Mouse (Mus musculus): ENCODE data around the gene Xpo6. TPM values are rescaled to one million over a fixed set of nuclear protein-coding genes. Genes with fewer than 3 reads are reported as not detected.

Gene Xpo6
- polyA plus RNA-seq, 1 experiment, result 235 TPM

DNA sequence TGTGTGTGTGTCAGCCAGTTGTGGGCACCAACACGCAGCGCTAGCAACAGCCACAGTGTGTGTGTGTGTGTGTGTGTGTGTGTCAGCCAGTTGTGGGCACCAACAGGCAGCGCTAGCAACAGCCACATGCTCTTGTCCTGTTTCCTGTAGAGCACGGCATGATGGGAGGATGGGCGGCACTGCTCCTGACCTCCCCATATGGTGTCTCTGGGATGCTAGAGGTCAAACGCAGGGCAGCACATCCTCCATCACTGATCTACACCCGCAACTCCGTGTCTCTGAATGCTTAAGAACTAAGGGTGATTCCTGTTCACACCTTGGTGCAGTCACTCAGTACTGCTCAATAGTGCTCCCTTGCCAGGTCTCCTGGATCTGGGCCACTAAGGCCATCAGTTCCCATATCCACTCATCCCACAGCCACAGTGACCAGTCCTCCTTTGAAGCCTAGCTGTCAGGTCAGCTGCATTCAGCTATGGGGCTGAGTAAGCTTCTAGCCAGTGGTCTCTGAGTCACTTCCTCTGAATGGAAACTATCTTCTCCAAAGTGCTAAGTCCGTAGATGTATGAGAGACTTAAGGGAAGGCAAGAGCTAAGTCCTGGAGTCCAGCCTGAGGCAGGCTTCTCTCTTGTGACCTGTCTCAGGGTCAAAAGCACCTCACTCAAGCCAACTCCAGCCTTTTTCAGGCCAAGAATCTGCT lies 102.9 kb downstream of the Xpo6 start:
- TF ChIP-seq CTCF (IDR thresholded peaks at IDR 0.05; ENCODE audit: extremely low read depth, insufficient read depth, insufficient read length, insufficient replicate concordance) (no peak), POLR2A (IDR thresholded peaks at IDR 0.05; ENCODE audit: low read depth, low read length) (no peak)

DNA sequence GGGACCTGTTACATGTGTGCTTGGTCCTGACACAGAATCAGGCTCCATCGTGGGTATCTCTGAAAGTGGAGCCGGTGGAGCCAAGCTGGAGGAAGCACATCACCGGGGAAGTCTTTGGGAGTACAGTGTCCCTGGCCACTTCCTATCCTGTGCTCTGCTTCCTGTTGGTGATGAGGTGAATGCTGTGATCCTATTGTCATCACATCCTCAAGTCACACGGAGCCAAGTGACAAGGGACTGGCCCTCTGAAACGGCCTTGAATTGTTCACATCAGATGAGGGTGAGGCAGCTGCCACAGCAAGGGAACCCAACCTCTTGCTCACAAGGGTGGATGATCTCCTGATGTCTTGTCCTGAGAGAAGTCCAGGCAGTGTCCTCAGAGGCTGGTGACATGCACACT lies 103.7 kb downstream of the Xpo6 start:
- Histone ChIP-seq H3K27ac (ENCODE audit: insufficient read depth, low read length) (no peak overlapping the region), H3K36me3 (ENCODE audit: control insufficient read depth, insufficient read depth, low read length) (peaks cover 10% of the 10 kb centered on the region), H3K4me3 (ENCODE audit: extremely low read depth, insufficient read depth, insufficient read length) (no peak overlapping the region), H3K4me1 (ENCODE audit: control insufficient read depth, insufficient read depth, insufficient read length) (no peaks in the 10 kb centered on the region), H3K27me3 (ENCODE audit: control insufficient read depth, insufficient read depth, low read length) (no peaks in the 10 kb centered on the region)
- TF ChIP-seq POLR2A (IDR thresholded peaks at IDR 0.05; ENCODE audit: low read depth, low read length), result no peak
- TF ChIP-seq CTCF (IDR thresholded peaks at IDR 0.05; ENCODE audit: extremely low read depth, insufficient read depth, insufficient read length, insufficient replicate concordance), result no peak
- DNase-seq (ENCODE audit: low read depth in 1 of 2, low spot score in 2 of 2), result no peak
- WGBS, result 68% methylated on average over 5 of the region's 5 CpGs

More for the DNA sequence above, 102.9 kb downstream of the Xpo6 start:
- H3K4me3 ChIP-seq (ENCODE audit: extremely low read depth, insufficient read depth, insufficient read length), result no peak overlapping the region
- H3K27ac ChIP-seq (ENCODE audit: insufficient read depth, low read length), result no peak overlapping the region; the same call in 1 of the 2 replicates
- no peaks in the 10 kb centered on the region for H3K4me1 ChIP-seq (ENCODE audit: control insufficient read depth, insufficient read depth, insufficient read length)
- H3K36me3 ChIP-seq (ENCODE audit: control insufficient read depth, insufficient read depth, low read length), result peaks cover 17% of the 10 kb centered on the region
- H3K27me3 ChIP-seq (ENCODE audit: control insufficient read depth, insufficient read depth, low read length), result no peaks in the 10 kb centered on the region
- DNase-seq (ENCODE audit: low read depth in 1 of 2, low spot score in 2 of 2), result no peak
- WGBS, result 62% methylated on average over 7 of the region's 9 CpGs

DNA sequence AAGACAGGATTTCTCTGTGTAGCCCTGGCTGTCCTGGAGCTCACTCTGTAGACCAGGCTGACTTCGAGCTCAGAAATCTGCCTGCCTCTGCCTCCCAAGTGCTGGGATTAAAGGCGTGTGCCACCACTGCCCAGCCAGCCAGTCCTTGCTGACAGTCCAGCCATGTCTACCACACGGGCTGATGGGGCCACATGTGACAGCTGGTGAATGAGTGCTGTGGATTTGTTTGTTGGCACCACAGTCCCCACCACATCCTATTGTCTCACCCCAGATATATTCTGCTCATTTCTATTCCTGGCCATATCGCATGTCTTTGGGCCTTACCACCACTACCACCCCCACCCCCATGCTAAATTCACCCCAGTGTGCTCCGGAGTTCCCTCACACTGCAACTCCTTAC lies 105.6 kb downstream of the Xpo6 start:
- 0 out of 2 replicates have a peak, but pooled peaks cover 1% of the 10 kb centered on the region for H3K36me3 ChIP-seq (ENCODE audit: control insufficient read depth, insufficient read depth, low read length)
- no peak for DNase-seq (ENCODE audit: low read depth in 1 of 2, low spot score in 2 of 2)
- H3K27ac ChIP-seq (ENCODE audit: insufficient read depth, low read length), result no peak overlapping the region
- H3K27me3 ChIP-seq (ENCODE audit: control insufficient read depth, insufficient read depth, low read length), result no peaks in the 10 kb centered on the region
- no peaks in the 10 kb centered on the region for H3K4me1 ChIP-seq (ENCODE audit: control insufficient read depth, insufficient read depth, insufficient read length)
- no peak overlapping the region for H3K4me3 ChIP-seq (ENCODE audit: extremely low read depth, insufficient read depth, insufficient read length)
- 61% methylated on average over 5 of the region's 5 CpGs for WGBS
- TF ChIP-seq POLR2A (IDR thresholded peaks at IDR 0.05; ENCODE audit: low read depth, low read length), result no peak
- TF ChIP-seq CTCF (IDR thresholded peaks at IDR 0.05; ENCODE audit: extremely low read depth, insufficient read depth, insufficient read length, insufficient replicate concordance), result no peak

DNA sequence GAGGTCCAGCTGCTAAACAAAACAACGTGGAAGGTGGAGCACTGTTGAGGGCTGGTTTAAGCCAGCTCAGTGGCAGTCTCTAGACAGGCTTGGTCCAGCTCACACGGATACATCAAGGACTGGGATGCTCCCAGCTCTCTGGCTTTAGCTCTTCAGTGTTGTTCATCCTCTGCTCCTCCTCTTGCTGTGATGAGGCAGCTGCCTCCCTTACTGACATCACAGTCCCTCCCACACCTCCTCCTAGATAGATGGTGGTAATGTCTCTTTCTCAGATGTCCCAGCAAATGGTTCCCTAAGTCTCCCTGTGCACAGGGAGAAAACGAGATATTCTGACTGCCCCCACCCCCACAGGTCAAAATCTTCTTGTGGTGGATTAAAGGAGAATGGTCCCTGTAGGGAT lies 107.1 kb downstream of the Xpo6 start:
- 56% methylated on average over 3 of the region's 3 CpGs for WGBS
- no peaks in the 10 kb centered on the region for H3K36me3 ChIP-seq (ENCODE audit: control insufficient read depth, insufficient read depth, low read length)
- no peak overlapping the region for H3K4me3 ChIP-seq (ENCODE audit: extremely low read depth, insufficient read depth, insufficient read length)
- H3K4me1 ChIP-seq (ENCODE audit: control insufficient read depth, insufficient read depth, insufficient read length), result no peaks in the 10 kb centered on the region
- H3K27me3 ChIP-seq (ENCODE audit: control insufficient read depth, insufficient read depth, low read length), result no peaks in the 10 kb centered on the region
- TF ChIP-seq CTCF (IDR thresholded peaks at IDR 0.05; ENCODE audit: extremely low read depth, insufficient read depth, insufficient read length, insufficient replicate concordance) (no peak), POLR2A (IDR thresholded peaks at IDR 0.05; ENCODE audit: low read depth, low read length) (no peak)
- DNase-seq (ENCODE audit: low read depth in 1 of 2, low spot score in 2 of 2), result no peak
- H3K27ac ChIP-seq (ENCODE audit: insufficient read depth, low read length), result no peak overlapping the region

DNA sequence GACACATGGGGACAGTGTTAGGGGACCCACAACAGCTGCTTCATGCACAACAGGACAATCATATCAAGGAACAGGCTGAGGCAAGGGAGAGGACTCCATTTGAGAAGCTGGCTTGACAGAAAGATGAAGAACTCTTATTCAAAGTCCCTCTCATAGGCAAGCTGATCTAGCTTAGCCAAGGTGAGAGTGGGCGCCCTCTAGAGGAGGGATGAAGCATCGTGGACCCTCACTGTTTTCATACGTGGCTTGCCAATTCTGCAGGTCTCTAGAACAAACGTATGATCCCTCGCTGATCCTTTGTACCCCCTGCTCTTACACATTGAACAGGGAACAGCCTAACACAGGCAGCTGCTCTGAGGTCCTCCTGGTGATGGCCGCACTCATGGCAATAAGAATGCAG lies 110.5 kb downstream of the Xpo6 start:
- Histone ChIP-seq H3K4me3 (ENCODE audit: extremely low read depth, insufficient read depth, insufficient read length) (no peak overlapping the region), H3K4me1 (ENCODE audit: control insufficient read depth, insufficient read depth, insufficient read length) (no peaks in the 10 kb centered on the region), H3K27me3 (ENCODE audit: control insufficient read depth, insufficient read depth, low read length) (no peaks in the 10 kb centered on the region), H3K27ac (ENCODE audit: insufficient read depth, low read length) (no peak overlapping the region), H3K36me3 (ENCODE audit: control insufficient read depth, insufficient read depth, low read length) (no peaks in the 10 kb centered on the region)
- peak; percentile 25 to 51 for DNase-seq (ENCODE audit: low read depth in 1 of 2, low spot score in 2 of 2)
- TF ChIP-seq CTCF (IDR thresholded peaks at IDR 0.05; ENCODE audit: extremely low read depth, insufficient read depth, insufficient read length, insufficient replicate concordance), result peak; percentile 72; the same call in 1 of the 2 replicates
- TF ChIP-seq POLR2A (IDR thresholded peaks at IDR 0.05; ENCODE audit: low read depth, low read length), result no peak
- WGBS, result 13% methylated on average over 6 of the region's 6 CpGs

DNA sequence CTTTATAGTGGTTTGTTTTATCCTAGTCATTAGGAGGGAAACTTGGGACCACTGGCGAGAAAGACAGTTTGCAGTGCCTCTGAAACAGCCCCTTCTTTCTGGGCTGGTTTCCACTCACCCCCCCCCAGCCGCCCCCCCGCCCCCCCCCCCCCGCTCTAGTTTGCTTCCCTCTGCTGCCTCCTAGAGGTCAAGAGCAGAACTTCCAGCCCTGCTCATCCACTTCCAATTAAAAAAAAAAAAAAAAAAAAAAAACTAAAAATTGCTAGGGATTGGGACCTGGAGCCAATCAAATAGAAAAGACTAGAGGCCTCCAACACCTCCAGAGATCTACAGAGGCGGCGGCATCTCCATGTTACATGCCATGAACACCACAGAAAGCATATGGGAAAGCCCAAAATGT lies 112.1 kb downstream of the Xpo6 start:
- Histone ChIP-seq H3K4me3 (ENCODE audit: extremely low read depth, insufficient read depth, insufficient read length) (no peak overlapping the region), H3K27ac (ENCODE audit: insufficient read depth, low read length) (no peak overlapping the region), H3K36me3 (ENCODE audit: control insufficient read depth, insufficient read depth, low read length) (no peaks in the 10 kb centered on the region), H3K4me1 (ENCODE audit: control insufficient read depth, insufficient read depth, insufficient read length) (no peaks in the 10 kb centered on the region), H3K27me3 (ENCODE audit: control insufficient read depth, insufficient read depth, low read length) (no peaks in the 10 kb centered on the region)
- peak in 1 of 2 experiments; percentile 17 for DNase-seq (ENCODE audit: low read depth in 1 of 2, low spot score in 2 of 2)
- 0 out of 2 replicates have a peak, but pooled peaks have one; percentile 3 for TF ChIP-seq CTCF (IDR thresholded peaks at IDR 0.05; ENCODE audit: extremely low read depth, insufficient read depth, insufficient read length, insufficient replicate concordance)
- no peak for TF ChIP-seq POLR2A (IDR thresholded peaks at IDR 0.05; ENCODE audit: low read depth, low read length)
- 18% methylated on average over 6 of the region's 6 CpGs for WGBS

DNA sequence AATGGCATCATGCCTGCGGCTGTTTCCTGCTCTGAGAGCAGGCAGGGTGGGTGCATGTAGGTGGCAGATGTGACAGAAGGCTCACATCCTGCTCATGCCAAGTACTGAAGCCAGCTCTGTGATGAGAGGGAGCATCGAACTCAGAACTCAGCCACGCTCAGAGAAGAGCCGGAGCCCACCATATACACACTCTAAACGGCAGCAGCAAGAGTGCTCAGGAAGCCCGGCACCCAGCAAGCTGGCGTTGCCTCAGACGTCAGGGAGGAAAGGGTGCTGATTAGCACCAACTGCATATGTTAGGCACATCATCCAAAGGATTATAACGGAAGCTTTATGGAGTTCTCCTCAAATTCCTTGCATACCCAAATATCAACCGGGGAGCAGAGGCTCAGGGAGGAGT lies 112.7 kb downstream of the Xpo6 start:
- H3K4me1 ChIP-seq (ENCODE audit: control insufficient read depth, insufficient read depth, insufficient read length), result no peaks in the 10 kb centered on the region
- no peak overlapping the region for H3K27ac ChIP-seq (ENCODE audit: insufficient read depth, low read length)
- no peak for DNase-seq (ENCODE audit: low read depth in 1 of 2, low spot score in 2 of 2)
- no peak overlapping the region for H3K4me3 ChIP-seq (ENCODE audit: extremely low read depth, insufficient read depth, insufficient read length)
- H3K27me3 ChIP-seq (ENCODE audit: control insufficient read depth, insufficient read depth, low read length), result peaks cover 4% of the 10 kb centered on the region; the same call in 1 of the 2 replicates
- no peaks in the 10 kb centered on the region for H3K36me3 ChIP-seq (ENCODE audit: control insufficient read depth, insufficient read depth, low read length)
- no peak for TF ChIP-seq POLR2A (IDR thresholded peaks at IDR 0.05; ENCODE audit: low read depth, low read length)
- no peak for TF ChIP-seq CTCF (IDR thresholded peaks at IDR 0.05; ENCODE audit: extremely low read depth, insufficient read depth, insufficient read length, insufficient replicate concordance)
- 64% methylated on average over 10 of the region's 10 CpGs for WGBS

All from spleen, adult 2 months (tissue).